ENCODE assay signal across 8 mouse cellular contexts in genomic region chr3:105705061-105705549, GRCm38 (mm10). TPM values are rescaled to one million over a fixed set of nuclear protein-coding genes. Genes with fewer than 3 reads are reported as not detected.
A peak's percentile ranks its signal among the peaks of the same experiment; 100 is the strongest.
DNase-seq lines count a peak whose midpoint lies in the region; ATAC-seq and TF ChIP-seq lines count a peak whose summit lies in the region.

No protein-coding gene starts in this region.

- no peaks in the 10 kb centered on the region; the same call in 1 of the 2 replicates for H3K27me3 ChIP-seq in G1E (ENCODE audit: insufficient read depth, low read length)
- H3K27me3 ChIP-seq in forebrain, embryonic 15.5 days, result no peaks in the 10 kb centered on the region; the same call in 1 of the 2 replicates
- peaks cover 14% of the 10 kb centered on the region for H3K27me3 ChIP-seq in hindbrain, embryonic 11.5 days (ENCODE audit: control insufficient read depth, insufficient read depth, low read length)

- H3K79me2 ChIP-seq in macrophage (ENCODE audit: inconsistent target), result no peaks in the 10 kb centered on the region

- ATAC-seq in G1E (ENCODE audit: extremely low read depth, insufficient number of reproducible peaks, low FRiP score, poor library complexity, severe bottlenecking), result no peak
- ATAC-seq in forebrain, embryonic 15.5 days (replicated peaks), result peak; percentile 72
- ATAC-seq in hindbrain, embryonic 11.5 days (ENCODE audit: low FRiP score), result peak; percentile 59

- H3K4me1 ChIP-seq in G1E (ENCODE audit: insufficient read depth, low read depth, low read length), result peaks cover 83% of the 10 kb centered on the region
- peaks cover 30% of the 10 kb centered on the region for H3K4me1 ChIP-seq in forebrain, embryonic 15.5 days
- peaks cover 4% of the 10 kb centered on the region; the same call in 1 of the 2 replicates for H3K4me1 ChIP-seq in hindbrain, embryonic 11.5 days (replicated peaks; ENCODE audit: control insufficient read depth, insufficient read depth, low read length)

- peak overlapping the region; percentile 49 for H3K9ac ChIP-seq in forebrain, embryonic 15.5 days (replicated peaks)
- peak overlapping the region; percentile 43 for H3K9ac ChIP-seq in hindbrain, embryonic 11.5 days (ENCODE audit: low read depth, low read length)

- under 1% methylated on average over 28 of the region's 28 CpGs for WGBS in forebrain, embryonic 15.5 days
- WGBS in hindbrain, embryonic 11.5 days, result under 1% methylated on average over 28 of the region's 28 CpGs
- 2% methylated on average over 26 of the region's 28 CpGs for WGBS in macrophage (ENCODE audit: missing documents)

- peak overlapping the region; percentile 96 for H3K4me2 ChIP-seq in forebrain, embryonic 15.5 days (replicated peaks)
- peak overlapping the region; percentile 96 for H3K4me2 ChIP-seq in hindbrain, embryonic 11.5 days (replicated peaks; ENCODE audit: low read depth, low read length)

- peak overlapping the region; percentile 62 for H3K27ac ChIP-seq in forebrain, embryonic 15.5 days (replicated peaks)
- no peak overlapping the region for H3K27ac ChIP-seq in hindbrain, embryonic 11.5 days (ENCODE audit: low read depth, low read length)
- H3K27ac ChIP-seq in macrophage, result peak overlapping the region; percentile 7; the same call in 1 of the 2 replicates

- DNase-seq in G1E (ENCODE audit: low spot score), result peak; percentile 66
- peak; percentile 88 for DNase-seq in cerebellum, adult 11-12 months
- DNase-seq in hindbrain, embryonic 11.5 days (ENCODE audit: low spot score), result peak; percentile 50
- DNase-seq in left cerebral cortex, adult 11 months (ENCODE audit: low spot score), result peak; percentile 74
- peak; percentile 86 for DNase-seq in right cerebral cortex, postnatal 14 days
- DNase-seq in T-cell, adult 2 months (ENCODE audit: low spot score), result no peak

- H3K4me3 ChIP-seq in G1E (ENCODE audit: low read depth, low read length) (peak overlapping the region; percentile 80), macrophage (ENCODE audit: inconsistent target) (peak overlapping the region; percentile 57)
- H3K4me3 ChIP-seq in forebrain, embryonic 15.5 days, result peak overlapping the region; percentile 49
- peak overlapping the region; percentile 55 for H3K4me3 ChIP-seq in hindbrain, embryonic 11.5 days (ENCODE audit: low read depth, low read length)

- H3K36me3 ChIP-seq in G1E (replicated peaks) (peaks cover 30% of the 10 kb centered on the region), macrophage (ENCODE audit: inconsistent target) (no peaks in the 10 kb centered on the region)
- no peaks in the 10 kb centered on the region for H3K36me3 ChIP-seq in forebrain, embryonic 15.5 days
- no peaks in the 10 kb centered on the region for H3K36me3 ChIP-seq in hindbrain, embryonic 11.5 days (ENCODE audit: control insufficient read depth, insufficient read depth, low read length)

- no peaks in the 10 kb centered on the region for H3K9me3 ChIP-seq in G1E (replicated peaks)
- H3K9me3 ChIP-seq in forebrain, embryonic 15.5 days, result no peaks in the 10 kb centered on the region
- H3K9me3 ChIP-seq in hindbrain, embryonic 11.5 days (ENCODE audit: control insufficient read depth, low read length), result no peaks in the 10 kb centered on the region

- no peak for TF ChIP-seq CTCF in G1E (IDR thresholded peaks at IDR 0.05; ENCODE audit: low read depth, low read length)

RNA-seq across cellular contexts. Expression of gene Inka2, which starts 0.7 kb away (rescaled TPM):
- 1.6 and 4.6 TPM in 2 replicates for total RNA-seq in G1E (2014; fragmentation: Nextera tagmentation)
- 3.0 and 3.8 TPM in 2 replicates for total RNA-seq in G1E (2017)
- polyA plus RNA-seq in G1E (2012), result 1.9 and 2.2 TPM in 2 replicates
- 3.1 and 3.3 TPM in 2 replicates for polyA plus RNA-seq in forebrain, embryonic 15.5 days (2015; fragmentation: Nextera tagmentation; extraction: Ambion mirVana)
- 1.2 and 1.3 TPM in 2 replicates for polyA plus RNA-seq in hindbrain, embryonic 11.5 days (2014; fragmentation: Nextera tagmentation; extraction: Ambion mirVana)
- total RNA-seq in macrophage (2018; cell fraction: chromatin; rRNA removed), result 10 to 100 TPM in 1 of 26 experiments, 1 to 10 TPM in 18, under 1 TPM in 7; 0.31 to 10.1 (median 3.6) TPM
- total RNA-seq in macrophage (2018; cell fraction: cytosol; rRNA removed), result 1 to 10 TPM in 18 of 26 experiments, under 1 TPM in 8; 0.33 to 3.1 (median 1.6) TPM
- 10 to 100 TPM in 1 of 26 experiments, 1 to 10 TPM in 19, under 1 TPM in 5, not detected in 1; 0.12 to 10.1 (median 3.1) TPM for total RNA-seq in macrophage (2018; cell fraction: nucleus; rRNA removed)
- polyA plus RNA-seq in macrophage (2018), result 2.0 to 2.6 TPM (median 2.3 TPM) in 3 replicates

RNA-seq across cellular contexts. Expression of gene Ddx20, which starts 17.7 kb away (rescaled TPM):
- 32.2 and 34.1 TPM in 2 replicates for total RNA-seq in G1E (2014; fragmentation: Nextera tagmentation)
- 70.5 and 75.5 TPM in 2 replicates for total RNA-seq in G1E (2017)
- polyA plus RNA-seq in G1E (2012), result 13.9 and 16.1 TPM in 2 replicates
- 31.6 and 33.6 TPM in 2 replicates for polyA plus RNA-seq in forebrain, embryonic 15.5 days (2015; fragmentation: Nextera tagmentation; extraction: Ambion mirVana)
- 40.7 and 45.6 TPM in 2 replicates for polyA plus RNA-seq in hindbrain, embryonic 11.5 days (2014; fragmentation: Nextera tagmentation; extraction: Ambion mirVana)
- 10 to 100 TPM in 12 of 26 experiments, 1 to 10 TPM in 14; 2.6 to 20.0 (median 8.5) TPM for total RNA-seq in macrophage (2018; cell fraction: chromatin; rRNA removed)
- 10 to 100 TPM in 12 of 26 experiments, 1 to 10 TPM in 14; 5.2 to 12.4 (median 9.8) TPM for total RNA-seq in macrophage (2018; cell fraction: cytosol; rRNA removed)
- 10 to 100 TPM in 9 of 26 experiments, 1 to 10 TPM in 17; 3.5 to 18.4 (median 8.4) TPM for total RNA-seq in macrophage (2018; cell fraction: nucleus; rRNA removed)
- polyA plus RNA-seq in macrophage (2018), result 7.6 to 11.7 TPM (median 8.4 TPM) in 3 replicates
